Mouse (Mus musculus) kidney, adult 8-10 months (tissue): ENCODE measurements around the gene Tnpo3.

Experiments
- DNase-seq, 2 experiments: peaks; one replicate each; pipeline ENCODE4 v3.0.0; 2022

Gene Tnpo3

DNA sequence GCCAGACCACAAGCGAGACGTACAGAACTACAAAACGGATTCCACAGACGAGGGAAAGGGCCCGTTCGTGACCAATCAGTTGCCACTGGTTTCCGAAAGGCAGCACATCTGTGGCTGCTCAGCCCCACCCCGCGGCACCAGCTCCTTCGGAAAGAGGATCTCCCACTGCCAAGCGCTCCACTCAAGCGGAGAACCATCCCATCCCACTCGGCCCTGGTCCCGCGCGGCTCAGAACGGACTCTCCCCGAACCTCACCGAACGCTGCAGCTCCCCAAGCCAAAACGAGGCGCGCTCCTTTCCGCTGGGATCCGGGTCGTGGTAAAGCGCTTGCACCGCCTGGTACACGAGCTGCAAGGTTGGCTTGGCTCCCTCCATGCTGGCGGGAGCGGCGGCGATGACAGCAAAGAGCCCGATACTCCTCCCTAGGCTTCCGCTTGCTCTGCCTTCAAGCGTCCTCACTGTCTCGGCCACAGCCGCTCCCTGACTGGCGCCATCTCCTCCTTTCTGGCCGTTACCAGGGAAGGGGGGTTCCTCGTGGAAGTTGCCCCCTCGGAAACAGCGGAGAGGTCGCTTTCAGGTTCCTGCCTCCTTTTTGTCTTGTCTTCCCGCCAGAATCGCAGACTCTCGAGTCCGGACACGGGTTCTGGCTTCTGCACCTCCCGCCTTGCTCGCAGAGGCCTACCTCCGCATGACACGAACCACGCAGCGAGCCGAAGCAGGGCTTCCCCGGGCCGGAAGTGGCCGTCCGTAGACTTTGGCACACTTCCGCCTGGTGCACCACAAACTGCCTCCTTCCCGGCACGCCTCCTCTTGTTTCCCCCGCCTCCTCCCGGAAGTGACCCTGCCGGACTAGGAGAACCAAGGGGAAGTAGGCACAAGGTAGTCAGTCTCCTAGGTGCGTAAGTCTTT, at the start of gene Tnpo3:
Gene Tnpo3 (minus strand): TSS at position 777 of the 909 bp plus-strand sequence.
- peak; percentile 94 for DNase-seq

DNA sequence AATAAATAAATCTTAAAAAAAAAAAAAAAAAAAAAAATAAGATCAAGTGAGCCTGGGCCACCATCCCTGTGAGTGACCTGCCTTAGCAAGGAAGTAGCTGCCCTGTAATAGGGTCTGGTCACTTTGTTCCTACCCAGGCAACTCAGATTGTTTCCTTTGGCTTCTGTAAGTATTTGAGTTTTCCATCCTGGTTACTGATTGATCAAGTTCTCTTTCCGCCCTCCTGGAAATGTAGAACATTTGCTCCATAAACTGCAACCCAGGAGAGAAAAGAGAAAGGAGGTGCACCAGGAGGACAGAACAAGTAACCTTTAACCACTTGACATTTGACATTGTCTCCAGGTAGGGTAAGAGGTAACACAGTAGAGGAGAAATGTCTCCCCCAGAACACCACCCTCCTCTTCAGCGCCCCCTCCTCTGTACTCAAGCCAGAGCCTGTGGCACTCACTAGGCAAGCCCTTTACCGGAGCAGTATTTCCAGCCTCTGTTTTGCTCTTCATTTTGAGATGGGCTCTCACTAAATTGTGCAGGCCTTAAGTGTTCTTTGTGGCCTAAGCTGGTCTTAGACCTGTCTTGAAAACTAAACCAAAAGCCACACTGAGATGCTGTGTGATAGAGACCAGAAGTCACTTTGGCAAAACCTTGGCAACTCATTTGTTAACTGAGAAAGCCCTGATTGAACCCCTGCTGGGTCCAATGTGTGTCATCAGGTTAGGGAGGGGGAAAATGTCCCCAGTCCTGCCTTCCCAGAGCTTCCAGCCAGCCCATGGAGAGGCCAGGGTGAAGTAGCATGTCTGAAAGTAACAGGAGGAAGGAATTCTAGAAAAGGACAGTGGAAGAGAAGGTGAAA, 49.2 kb upstream of the Tnpo3 start:
- DNase-seq: peak; percentile 58 to 86

DNA sequence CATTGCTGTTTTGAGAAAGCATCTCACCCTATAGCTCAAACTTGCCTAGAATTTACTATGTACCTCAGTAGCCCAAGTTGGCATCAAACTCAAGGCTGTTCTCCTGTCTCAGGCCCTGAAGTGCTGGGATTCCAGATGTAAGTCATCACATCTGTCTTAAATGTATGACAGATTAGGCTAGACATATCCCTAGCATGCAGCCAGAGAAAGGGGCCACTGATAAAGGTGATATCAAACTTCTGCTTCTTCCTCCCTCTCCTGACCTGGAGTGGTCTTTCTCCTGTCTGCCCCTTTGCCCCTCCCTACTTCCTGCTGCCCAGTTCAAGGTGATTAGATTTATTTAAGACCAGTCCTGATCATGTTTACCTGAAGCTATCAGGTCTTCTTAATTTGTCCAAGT, 43.6 kb upstream of the Tnpo3 start:
- no peak for DNase-seq

DNA sequence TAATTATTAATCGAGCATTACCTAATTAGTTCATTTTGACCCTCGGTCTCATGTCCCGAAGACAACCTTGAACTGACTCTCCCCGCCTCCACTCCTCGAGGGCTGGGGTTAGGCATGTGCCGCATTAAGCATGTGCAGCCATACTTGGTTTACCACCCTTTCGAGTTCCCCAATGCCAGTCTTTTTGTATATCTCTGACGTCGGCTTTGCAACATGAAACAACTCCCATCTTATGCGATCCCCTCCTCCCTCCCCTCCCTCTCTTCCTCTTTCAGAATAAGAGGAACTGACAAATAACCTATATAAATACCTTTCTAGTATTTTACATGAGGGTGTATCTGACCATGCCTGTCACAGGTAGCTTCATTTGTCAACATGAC, 40.5 kb upstream of the Tnpo3 start:
- no peak for DNase-seq

DNA sequence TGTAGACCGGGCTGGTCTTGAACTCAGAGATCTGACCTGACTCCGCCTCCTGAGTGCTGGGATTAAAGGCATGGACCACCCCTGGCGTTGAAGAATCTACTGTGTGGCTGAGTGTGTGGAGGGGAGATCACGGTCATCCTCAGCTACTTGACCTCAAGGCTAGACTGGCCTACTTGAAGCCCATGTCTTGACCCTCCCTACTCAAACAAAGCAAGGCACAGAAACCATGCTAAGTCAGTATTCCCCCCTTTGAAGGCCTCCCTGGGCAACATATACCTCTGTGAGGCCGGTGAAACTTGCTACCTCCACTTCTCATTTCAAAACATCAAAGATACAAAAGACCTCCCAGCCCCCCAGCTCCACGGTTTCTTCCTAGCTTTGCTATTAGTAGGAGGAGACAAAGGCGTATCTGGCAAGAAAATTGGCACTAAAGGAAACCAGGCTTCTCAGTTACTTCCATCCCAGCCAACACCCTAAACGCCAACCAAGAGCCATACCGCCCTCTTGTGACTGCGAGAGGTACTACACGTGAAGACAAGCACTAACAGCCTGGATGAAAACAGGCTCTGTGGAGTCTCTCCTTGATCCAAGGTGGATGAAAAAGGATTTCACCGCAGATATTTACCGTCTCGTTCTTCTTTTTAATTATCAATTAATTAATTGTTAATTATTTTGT, 39.9 kb upstream of the Tnpo3 start:
- peak; percentile 90 to 96 for DNase-seq

DNA sequence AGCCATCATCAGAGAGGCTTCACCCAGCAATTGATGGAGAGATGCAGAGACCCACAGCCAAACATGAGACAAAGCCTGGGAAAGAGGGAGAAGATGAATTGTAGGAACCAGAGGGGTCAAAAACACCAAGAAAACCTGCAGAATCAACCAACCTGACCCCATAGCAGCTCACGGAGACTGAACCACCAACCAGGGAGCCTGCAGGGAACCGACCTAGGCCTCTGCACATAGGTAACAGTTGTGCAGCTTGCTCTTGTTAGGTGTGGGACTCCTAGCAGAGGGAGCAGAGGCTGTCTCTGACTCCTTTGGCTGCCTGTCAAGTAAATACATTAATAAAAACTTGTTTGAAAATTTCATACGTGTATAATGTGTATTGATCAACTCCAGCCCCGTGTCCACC, 32.1 kb upstream of the Tnpo3 start:
- no peak for DNase-seq

DNA sequence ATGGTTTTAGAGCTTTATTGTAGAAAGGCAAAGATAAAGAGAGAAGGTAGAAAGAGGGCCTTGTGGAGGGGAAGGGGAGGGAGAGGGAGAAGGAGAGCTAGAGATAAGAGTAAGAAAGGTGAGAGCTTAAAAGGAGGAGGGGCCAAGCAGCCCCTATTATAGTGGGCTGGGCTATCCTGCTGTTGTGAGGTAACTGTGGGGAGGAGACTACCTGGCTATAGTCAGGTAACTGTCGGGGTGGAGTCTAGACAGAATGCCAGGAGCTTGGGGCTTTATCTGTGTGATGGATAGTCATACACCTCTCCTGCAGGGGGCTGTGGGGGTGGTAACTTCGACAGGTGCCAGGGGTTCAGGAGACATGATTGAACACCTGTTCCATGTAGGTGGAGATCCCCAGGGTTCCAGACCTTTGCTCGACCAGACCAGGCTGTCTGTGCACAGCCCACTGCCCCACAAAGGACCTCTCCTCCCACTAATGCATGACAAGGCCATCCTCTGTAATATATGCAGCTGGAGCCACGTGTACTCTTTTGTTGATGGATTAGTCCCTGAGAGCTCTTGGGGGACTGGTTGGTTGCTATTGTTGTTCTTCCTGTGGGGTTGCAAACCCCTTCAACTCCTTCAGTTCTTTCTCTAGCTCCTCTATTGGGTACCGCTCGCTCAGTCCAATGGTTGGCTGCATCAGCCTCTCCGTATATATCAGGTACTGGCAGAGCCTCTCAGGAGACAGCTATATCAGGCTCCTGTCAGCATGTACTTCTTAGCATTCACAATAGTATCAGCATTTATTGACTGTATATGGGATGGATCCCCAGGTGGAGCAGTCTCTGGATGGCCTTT, 30.1 kb upstream of the Tnpo3 start:
- DNase-seq: no peak

DNA sequence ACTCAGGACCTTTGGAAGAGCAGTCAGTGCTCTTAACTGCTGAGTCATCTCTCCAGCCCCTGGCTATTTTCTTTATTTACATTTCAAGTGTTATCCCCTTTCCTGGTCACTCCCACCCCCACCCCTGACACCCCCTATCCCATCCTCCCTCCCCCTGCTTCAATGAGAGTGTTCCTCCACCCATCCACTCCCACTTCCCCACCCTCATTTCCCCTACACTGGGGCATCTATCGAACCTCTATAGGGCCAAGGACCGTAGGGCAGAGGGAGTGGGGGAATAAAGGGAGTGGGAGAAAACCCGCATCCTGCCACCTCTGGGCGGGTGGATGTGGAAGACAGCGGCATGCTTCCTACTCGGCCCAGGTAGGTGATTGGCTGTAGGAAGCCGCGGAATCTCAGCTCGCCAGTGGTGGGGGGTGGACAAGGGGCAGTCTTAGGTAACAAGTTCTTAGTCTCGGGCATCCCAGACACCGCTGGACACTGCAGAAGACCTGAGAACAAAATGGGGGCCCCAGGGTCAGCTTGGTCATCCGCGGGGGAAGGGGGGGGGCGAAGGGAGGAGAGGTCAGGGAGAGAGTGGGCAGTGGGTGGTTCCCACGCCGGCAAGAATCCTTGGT, 29.3 kb upstream of the Tnpo3 start:
- DNase-seq: no peak

DNA sequence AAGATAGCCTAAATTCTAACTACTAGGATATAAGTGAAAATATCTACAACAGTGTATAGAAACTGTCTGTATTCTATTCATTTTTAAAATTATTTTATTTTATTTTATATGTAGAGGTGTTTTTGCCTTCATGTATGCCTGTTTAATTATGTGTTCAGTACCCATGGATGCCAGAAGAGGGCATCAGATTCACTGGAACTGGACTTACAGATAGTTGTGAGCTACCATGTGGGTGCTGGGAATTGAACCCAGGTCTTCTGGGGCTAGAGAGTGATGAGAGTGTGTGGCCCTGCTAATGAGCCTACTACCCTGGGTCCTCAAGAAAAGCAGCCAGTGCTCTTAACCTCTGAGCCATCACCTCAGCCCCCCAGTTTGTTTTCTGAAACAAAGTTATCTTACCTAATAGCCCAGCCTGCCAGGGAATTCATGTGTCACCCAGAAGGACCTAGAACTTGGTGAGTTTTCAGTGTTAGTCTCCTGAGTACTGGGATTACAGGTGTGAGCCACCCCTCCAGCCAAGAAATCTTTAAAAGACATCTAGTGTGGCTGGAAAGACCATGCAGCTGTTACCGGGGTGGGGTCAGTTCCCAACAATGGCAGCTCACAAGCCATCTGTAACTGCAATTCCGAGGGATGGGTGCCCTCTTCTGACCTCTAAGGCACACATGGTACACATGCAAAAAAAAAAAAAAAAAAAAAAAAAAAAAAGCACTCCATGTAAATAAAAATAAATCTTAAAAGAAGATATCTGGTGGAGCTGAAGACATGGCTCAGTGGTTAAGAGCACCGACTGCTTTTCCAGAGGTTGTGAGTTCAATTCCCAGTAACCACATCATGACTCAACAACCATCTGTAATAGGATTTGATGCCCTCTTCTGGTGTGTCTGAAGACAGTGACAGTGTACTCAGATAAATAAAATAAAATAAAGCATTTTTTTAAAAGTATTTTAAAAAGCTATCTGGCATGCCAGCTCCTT, 28.0 kb upstream of the Tnpo3 start:
- DNase-seq: no peak

DNA sequence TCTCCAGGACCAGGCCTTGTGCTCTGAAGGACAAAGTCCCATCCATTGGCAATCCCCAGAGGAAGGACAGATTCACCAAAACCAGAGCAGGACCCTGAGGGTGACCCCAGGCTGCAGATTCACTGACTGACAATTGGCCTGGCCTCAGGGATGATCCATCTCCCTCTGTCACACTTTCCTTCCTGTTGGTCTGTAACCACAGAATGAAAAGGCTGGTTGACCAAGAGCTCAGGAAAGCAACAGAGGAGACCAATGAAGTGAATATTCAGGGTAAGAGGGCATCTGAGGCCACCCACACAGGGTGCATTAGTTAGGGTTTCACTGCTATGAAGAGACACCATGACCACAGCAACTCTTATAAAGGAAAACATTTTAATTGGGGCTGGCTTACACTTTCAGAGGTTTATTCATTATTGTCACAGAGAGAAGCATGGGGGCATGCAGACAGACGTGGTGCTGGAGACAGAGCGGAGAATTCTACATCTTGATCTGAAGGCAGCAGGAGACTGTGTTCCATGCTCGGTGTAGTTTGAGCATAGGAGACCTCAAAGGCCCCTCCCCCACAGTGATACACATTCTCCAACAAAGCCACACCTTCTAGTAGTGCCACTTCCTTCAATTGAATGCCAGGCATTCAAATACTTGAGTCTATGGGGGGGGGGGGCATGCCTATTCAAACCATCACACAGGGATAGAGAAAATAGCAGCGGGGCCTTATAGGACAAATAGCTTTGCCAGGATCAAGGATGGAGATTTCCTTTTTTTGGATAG, 26.8 kb upstream of the Tnpo3 start:
- DNase-seq: no peak

DNA sequence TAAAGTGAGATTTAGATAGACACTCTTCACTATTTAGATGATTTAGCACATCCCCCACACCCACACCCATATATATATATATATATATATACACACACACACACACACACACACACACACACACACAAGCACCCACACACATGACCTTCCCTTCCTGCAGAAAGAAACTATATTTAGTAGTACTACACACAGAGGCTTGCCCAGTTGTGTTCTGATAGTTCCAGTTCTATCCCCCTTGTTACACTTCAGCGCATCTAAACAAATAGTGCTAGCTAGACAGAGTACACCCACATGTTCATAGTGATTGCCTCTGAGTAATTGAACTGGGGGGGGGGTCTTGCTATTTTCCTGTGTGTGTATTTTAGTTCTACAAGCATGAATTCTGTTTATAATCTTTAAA, 24.9 kb upstream of the Tnpo3 start:
- no peak for DNase-seq

DNA sequence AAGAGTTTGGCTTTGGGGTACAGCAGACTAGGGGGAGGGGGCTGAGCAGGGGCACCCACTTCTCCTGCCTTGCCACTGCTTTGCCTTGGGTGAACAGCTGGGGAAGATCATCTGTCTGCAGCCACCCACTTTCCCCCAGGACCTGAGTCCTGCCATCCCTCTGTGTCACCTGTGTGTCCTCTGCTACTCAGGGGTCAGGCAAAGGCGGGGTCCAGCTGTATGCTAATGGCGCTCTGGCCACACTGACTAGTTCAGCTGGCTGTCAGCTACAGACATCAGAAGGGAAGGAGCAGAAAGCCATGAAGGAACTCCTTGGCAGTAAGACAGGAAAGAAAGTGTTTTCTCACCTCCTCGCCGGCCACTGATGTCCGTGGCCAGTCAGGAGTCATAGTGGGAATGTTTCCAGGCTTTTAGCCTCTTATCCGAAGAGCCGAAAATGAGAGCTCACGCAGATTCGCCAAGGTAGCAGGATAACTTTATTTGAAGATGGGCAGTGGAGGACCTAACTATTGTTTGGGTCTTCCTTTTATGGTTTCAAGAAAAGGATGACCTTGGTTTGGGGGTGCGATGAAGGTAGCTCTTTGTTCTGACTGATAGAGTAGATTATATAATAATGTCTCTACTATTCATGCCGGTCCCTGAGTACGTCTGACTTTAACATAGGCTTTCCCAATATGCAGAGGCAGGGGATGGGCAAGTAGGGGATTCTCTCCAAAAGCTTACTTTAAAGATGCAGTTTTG, 23.0 kb upstream of the Tnpo3 start:
- no peak for DNase-seq

DNA sequence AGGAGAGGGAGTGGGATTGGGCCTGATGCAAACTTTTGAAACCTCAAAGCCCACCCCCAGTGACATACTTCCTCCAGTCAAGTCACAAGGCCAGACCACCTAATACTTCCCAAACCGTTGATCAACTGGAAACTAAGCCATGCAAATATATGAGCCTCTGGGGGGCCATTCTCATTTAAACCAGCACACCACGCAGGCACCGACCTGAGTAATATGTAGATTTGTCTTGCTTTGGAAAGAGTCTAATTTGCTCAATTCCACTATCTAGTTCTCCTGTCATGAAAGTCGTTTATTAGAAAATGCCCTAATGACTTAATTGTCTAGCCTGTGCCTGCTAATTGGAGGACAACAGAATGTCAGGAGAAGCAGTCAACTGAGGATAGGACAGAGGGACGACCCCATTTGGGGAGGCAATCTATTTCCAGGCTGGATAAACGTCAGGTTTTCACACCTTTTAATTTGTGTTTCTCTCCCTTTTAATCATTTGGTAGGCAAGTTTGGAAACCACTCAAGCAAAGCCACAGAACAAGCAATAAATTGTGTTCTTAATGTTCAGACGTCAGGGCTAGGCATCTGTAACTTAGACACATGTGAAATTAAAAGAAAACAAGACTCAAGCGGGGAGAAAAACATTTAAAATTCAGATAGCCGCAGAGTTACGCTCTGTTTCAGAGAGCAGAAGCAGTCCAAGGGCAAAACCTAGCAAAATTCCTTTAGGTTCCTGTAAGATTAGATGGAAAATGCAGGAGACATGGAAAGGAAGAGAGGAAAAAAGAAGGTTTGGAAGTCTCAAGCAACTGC, 22.3 kb upstream of the Tnpo3 start:
- no peak for DNase-seq

DNA sequence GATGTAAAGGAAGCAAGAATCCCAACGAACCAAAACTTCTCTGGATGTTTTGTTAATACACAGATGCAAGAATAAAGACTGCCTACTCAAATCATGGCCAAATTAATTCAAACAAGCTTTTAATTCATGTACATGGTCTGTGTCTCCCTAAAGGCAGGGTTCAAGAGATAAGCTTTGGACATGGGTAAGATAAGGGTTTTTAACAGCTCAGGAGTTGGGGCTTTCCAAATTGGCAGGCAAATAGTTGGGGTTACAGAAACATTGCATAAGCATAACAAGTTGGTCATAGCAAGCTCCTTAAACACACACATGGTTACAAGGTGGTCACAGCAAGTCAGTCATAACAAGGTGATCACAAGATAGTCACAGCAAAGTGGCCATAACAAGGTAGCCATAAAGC, 20.5 kb upstream of the Tnpo3 start:
- no peak for DNase-seq

DNA sequence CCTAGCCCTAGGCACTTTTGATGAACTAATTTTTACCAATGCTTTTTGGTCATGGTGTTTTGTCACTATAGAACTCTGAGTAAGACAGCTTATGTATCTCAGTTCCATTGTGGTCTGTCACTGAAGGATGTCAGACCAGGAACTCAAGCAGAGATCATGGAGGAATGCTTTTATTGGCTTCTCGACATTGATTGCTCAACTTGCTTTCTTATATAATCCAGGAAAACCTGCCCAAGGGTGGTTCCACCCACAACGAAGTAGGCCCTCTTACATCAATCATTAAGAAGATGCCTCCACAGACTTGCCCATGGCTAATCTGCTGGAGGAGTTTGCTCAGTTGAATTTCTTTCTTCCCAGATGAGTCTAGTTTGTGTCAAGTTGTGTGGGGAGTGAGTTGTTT, 18.1 kb upstream of the Tnpo3 start:
- DNase-seq: no peak

DNA sequence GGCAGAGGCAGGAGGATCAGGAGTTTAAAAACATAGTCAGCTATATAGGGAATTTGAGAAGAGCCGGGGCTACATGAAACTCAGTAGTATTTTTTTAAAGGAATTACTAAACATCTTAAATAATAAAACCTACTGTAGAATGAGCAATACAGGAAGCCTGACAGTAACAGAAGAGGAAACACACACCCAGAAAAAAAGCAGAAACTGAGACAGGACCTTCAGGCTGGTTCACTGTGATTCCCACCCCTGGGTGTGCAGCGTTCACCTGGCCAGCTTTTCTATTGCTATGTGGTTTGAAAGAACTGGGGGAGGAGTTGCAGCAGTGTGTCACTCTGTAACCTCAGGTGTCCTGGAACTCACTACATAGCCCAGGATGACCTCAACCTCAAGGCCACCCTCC, 14.2 kb upstream of the Tnpo3 start:
- DNase-seq: no peak

DNA sequence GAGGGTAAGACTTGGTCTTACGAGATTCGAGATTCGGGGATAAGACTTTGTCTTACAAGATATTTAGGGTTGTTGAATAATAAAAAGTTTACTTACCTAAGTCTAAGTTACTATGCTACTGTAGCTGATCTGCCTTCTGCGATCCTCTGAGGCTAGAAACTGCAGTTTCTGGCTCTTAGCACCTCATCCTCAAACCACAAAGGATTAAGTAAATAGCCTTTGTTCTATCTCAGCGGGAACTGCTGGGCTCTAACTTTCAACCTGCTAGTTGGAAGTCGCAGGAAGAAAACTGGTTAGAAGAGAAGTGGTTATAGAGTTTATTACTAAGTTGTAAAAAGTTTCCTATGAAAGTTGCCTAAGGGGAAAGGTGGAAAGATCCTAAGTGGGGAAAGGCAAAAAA, 12.6 kb upstream of the Tnpo3 start:
- no peak for DNase-seq

DNA sequence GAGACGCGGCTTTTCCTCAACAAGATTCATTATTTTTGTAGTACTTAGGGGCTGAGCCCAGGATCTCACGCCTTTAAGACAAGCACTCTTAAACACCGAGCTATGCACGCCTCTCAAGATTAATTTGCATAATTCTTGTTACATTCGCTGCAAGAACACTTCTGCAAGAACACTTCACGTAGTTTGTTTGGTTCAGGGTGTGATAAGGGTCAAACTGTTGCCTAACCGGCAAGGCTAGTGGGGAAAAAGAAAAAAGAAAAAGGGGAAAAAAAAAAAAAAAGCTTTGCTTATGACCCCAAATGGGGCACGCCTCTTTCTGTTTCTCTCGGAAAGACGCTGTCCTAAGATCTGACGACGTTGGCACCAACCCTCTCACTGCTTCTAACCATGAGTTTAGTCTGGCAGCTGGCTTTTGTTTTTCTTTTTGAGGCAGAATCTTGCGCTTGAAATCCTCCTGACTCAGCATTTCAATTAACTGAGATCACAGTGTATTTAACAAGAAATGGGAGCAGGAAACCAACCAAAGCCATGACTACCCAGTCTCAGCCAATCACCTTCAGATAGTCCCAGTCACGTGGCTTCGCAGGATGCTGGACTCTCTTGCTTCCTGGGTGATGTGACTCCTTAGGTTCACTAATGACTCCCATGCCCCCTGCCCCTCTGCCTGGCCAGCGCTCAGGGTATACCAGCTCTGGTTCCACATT, 11.3 kb upstream of the Tnpo3 start:
- no peak for DNase-seq
